Mouse (Mus musculus) cerebellum, adult 8-10 months (tissue): ENCODE measurements around the gene Oxa1l.

ENCODE experiments used
- DNase-seq: peaks from one replicate; pipeline ENCODE4 v3.0.0; 2022

Oxa1l gene

DNA sequence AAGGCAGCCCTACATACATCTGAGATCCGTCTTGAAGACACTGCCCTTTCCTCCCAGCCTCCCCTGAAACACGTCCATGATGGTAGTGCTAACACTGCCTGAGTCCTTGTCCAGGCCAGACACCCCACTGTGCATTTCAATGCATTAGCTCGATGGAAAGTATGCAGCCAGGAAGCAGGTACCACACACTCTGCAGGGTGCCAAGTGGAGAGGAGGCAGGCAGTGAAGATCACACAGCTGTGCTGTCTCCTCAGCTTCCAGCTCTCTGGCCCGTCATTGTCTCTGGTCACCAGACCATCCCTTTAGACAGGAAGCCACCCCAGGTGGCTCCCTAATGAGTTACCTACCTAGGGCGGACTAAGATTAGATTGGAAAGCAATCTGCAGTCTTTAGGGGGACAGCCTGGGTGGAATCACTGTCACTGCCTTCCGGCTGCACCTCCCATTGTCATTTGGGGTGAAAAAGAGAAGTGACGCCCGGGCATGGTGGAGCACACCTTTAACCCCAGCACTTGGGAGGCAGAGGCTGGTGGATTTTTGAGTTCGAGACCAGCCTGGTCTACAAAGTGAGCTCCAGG lies 51.5 kb downstream of the Oxa1l start:
- DNase-seq = no peak

- no peak for DNase-seq
Observed at GRCm38 (mm10) chr14:54412629-54413170, 52.1 kb downstream of the Oxa1l start.

GRCm38 (mm10) chr14:54413877-54414700 lies 53.5 kb downstream of the Oxa1l start:
- DNase-seq = no peak

- DNase-seq = no peak
Observed at GRCm38 (mm10) chr14:54415241-54416020, 54.8 kb downstream of the Oxa1l start.

DNA sequence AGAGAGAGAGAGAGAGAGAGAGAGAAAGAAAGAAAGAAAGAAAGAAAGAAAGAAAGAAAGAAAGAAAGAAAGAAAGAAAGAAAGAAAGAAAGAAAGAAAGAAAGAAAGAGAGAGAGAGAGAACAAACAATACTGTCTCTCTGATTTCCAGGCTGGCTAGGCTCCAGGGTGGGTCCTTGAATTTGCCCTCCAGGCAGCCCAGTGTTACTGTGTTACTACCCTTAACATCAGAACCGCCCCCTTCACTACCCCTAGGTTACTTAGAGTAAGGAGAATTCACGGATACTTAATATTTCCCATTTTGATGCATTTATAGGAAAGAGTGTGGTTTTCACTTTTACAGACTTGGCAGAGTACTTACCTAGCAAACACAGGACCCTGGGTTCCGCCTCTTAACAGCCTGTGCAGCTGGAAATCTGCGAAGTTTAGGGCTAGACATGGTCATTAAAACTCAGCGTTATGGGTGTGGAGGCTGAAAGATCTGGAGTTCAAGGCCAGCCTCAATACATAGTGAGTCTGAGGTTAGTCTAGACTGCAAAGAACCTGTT lies 55.7 kb downstream of the Oxa1l start:
- DNase-seq = no peak

DNA sequence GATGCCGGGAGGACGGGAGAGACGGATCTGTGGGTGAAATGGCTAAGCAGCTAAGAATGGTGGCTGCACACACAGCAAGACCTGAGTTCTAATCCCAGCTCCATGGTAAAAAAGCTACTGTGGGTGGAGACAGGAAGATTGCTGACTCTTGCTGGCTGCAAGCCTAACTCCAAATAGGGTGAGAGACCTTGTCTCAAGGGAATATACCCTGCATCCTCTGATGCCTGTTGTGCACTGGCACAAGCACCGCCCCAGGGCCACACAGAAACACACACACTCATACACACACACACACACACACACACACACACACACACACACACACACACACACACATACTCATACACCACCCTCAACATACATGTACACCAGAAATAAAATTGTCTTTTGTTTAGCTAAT lies 56.2 kb downstream of the Oxa1l start:
- no peak for DNase-seq

- DNase-seq = no peak
Observed at GRCm38 (mm10) chr14:54417623-54418081, 57.0 kb downstream of the Oxa1l start, which contains the start of gene Slc7a7. TSS of gene Slc7a7 (minus strand) at chr14:54417780.
